8 mouse cellular contexts compared by ENCODE assay signal in the genomic region with DNA sequence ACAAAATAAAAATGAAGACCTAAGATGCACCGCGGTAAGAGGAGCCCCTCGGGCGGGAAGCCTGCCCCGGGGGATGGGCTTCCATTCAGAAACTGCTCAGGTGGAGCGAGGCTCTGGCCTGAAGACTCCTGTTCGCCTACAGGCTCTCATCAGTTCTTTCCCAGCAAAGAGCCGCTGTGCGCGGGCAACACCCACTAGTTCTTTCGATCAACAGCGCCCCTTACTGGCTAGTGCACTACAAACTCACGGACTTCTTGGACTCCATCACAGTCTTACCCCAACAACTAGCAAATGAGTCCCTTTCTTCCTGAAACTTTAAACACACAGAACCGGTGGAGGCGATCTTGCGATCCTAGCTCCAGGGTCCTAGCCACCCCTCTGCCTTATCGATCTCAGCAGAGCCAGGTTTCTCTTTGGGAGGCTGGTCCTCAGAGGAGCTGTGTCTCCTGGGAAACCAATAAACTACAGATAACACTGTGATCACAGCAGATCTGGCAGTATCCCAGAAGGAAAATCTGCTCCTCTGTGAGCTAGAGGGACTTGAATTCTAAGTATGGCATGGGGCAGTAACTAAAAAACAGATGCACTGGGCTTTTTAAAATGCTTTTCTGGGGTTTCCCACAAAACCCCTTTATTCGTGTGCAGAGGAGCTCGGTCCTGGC. TPM values are rescaled to one million over a fixed set of nuclear protein-coding genes. Genes with fewer than 3 reads are reported as not detected.
DNase-seq lines count a peak whose midpoint lies in the region; ATAC-seq and TF ChIP-seq lines count a peak whose summit lies in the region.

No protein-coding gene starts in this region.

- no peak for TF ChIP-seq EP300 in lung, postnatal 0 days (IDR thresholded peaks at IDR 0.05)

- no peaks in the 10 kb centered on the region for H3K4me1 ChIP-seq in lung, postnatal 0 days (ENCODE audit: insufficient read depth, low read depth, low read length)

- no peaks in the 10 kb centered on the region for H3K36me3 ChIP-seq in lung, postnatal 0 days (ENCODE audit: insufficient read depth, low read length)

- TF ChIP-seq CTCF in lung, postnatal 0 days (IDR thresholded peaks at IDR 0.05) = peak; percentile 76

- H3K9ac ChIP-seq in lung, postnatal 0 days (replicated peaks; ENCODE audit: low read depth) = no peak overlapping the region

- H3K27ac ChIP-seq in lung, postnatal 0 days (ENCODE audit: low read length) = no peak overlapping the region

- H3K9me3 ChIP-seq in lung, postnatal 0 days (ENCODE audit: low read length) = no peaks in the 10 kb centered on the region

- H3K27me3 ChIP-seq in lung, postnatal 0 days (replicated peaks; ENCODE audit: insufficient read depth, low read length) = no peaks in the 10 kb centered on the region

- no peak overlapping the region for H3K4me3 ChIP-seq in lung, postnatal 0 days (ENCODE audit: low read depth, low read length)

- peak; percentile 67 for DNase-seq in Muller cell, postnatal 12 days (ENCODE audit: inconsistent ontology term)
- peak; percentile 65 for DNase-seq in cerebellum, adult 8-10 months
- peak; percentile 73 for DNase-seq in forelimb bud, embryonic 11.5 days (ENCODE audit: low read depth, low spot score)
- DNase-seq in layer of hippocampus, adult 9-11 months = peak; percentile 69
- peak; percentile 82 for DNase-seq in lung, postnatal 0 days (ENCODE audit: low spot score)
- DNase-seq in retina, adult 2 months (ENCODE audit: low read depth, low spot score) = peak; percentile 23
- peak; percentile 59 for DNase-seq in thymus, postnatal 25 days

- peak; percentile 92 to 93 for ATAC-seq in hematopoietic stem cell, adult 5-6 weeks (replicated peaks in 1 of 2; ENCODE audit: insufficient read depth in 1 of 2, low FRiP score in 2 of 2, low TSS enrichment in 1 of 2, low read depth in 1 of 2, poor library complexity in 2 of 2, severe bottlenecking in 2 of 2)
- ATAC-seq in lung, postnatal 0 days = peak; percentile 32

- WGBS in lung, postnatal 0 days = 7% methylated on average over 19 of the region's 19 CpGs

- H3K4me2 ChIP-seq in lung, postnatal 0 days (replicated peaks; ENCODE audit: low read depth, low read length) = no peak overlapping the region

RNA-seq across cellular contexts. Expression of a gene that starts 44.7 kb away (rescaled TPM):
- not detected in 2 replicates for total RNA-seq in hematopoietic stem cell, adult 5-6 weeks (2017)
- polyA plus RNA-seq in lung, postnatal 0 days (2015; fragmentation: Nextera tagmentation; extraction: Ambion mirVana) = not detected in 2 replicates

RNA-seq across cellular contexts. Expression of a gene that starts 58.3 kb away (rescaled TPM):
- total RNA-seq in hematopoietic stem cell, adult 5-6 weeks (2017) = 133 and 147 TPM in 2 replicates
- 94.1 and 104 TPM in 2 replicates for polyA plus RNA-seq in lung, postnatal 0 days (2015; fragmentation: Nextera tagmentation; extraction: Ambion mirVana)

Comparison
In these comparisons a context has a peak if more than half of its experiments do, and no peak if none do; other contexts are left out.
1. DNase-seq: peak in every context shown above with its lines; median percentile 82 in lung, postnatal 0 days; 73 in forelimb bud, embryonic 11.5 days; 69 in layer of hippocampus, adult 9-11 months; 67 in Muller cell, postnatal 12 days; 65 in cerebellum, adult 8-10 months; 59 in thymus, postnatal 25 days; 23 in retina, adult 2 months.